Mouse (Mus musculus): ENCODE results near the gene Nckap5.

Gene Nckap5

GRCm38 (mm10) chr1:126700978-126701320 lies 129.7 kb downstream of the Nckap5 start:
- DNase-seq (ENCODE audit: low spot score in 2 of 2), result no peak

GRCm38 (mm10) chr1:126700063-126700977 lies 130.3 kb downstream of the Nckap5 start:
- DNase-seq (ENCODE audit: low spot score in 2 of 2), result no peak

GRCm38 (mm10) chr1:126693585-126693984 lies 137.0 kb downstream of the Nckap5 start:
- DNase-seq (ENCODE audit: low spot score in 2 of 2), result no peak

GRCm38 (mm10) chr1:126688593-126688992 lies 142.0 kb downstream of the Nckap5 start:
- no peak for DNase-seq (ENCODE audit: low spot score in 2 of 2)

GRCm38 (mm10) chr1:126686678-126687077 lies 143.9 kb downstream of the Nckap5 start:
- DNase-seq (ENCODE audit: low spot score in 2 of 2), result no peak

GRCm38 (mm10) chr1:126683621-126684445 lies 146.8 kb downstream of the Nckap5 start:
- peak; percentile 39 to 50 for DNase-seq (ENCODE audit: low spot score in 2 of 2)

GRCm38 (mm10) chr1:126681773-126682172 lies 148.8 kb downstream of the Nckap5 start:
- DNase-seq (ENCODE audit: low spot score in 2 of 2), result no peak

GRCm38 (mm10) chr1:126679348-126679747 lies 151.3 kb downstream of the Nckap5 start:
- no peak for DNase-seq (ENCODE audit: low spot score in 2 of 2)

- DNase-seq (ENCODE audit: low spot score in 2 of 2), result no peak
Measured at GRCm38 (mm10) chr1:126677280-126677679, 153.3 kb downstream of the Nckap5 start.

- DNase-seq (ENCODE audit: low spot score in 2 of 2), result no peak
Measured at GRCm38 (mm10) chr1:126676769-126677168, 153.8 kb downstream of the Nckap5 start.

- DNase-seq (ENCODE audit: low spot score in 2 of 2), result no peak
Measured at GRCm38 (mm10) chr1:126675142-126675541, 155.5 kb downstream of the Nckap5 start.

GRCm38 (mm10) chr1:126673238-126673637 lies 157.4 kb downstream of the Nckap5 start:
- no peak for DNase-seq (ENCODE audit: low spot score in 2 of 2)

- no peak for DNase-seq (ENCODE audit: low spot score in 2 of 2)
Measured at GRCm38 (mm10) chr1:126670507-126670906, 160.1 kb downstream of the Nckap5 start.

- no peak for DNase-seq (ENCODE audit: low spot score in 2 of 2)
Measured at GRCm38 (mm10) chr1:126660098-126660999, 170.2 kb downstream of the Nckap5 start.

- DNase-seq (ENCODE audit: low spot score in 2 of 2), result no peak
Measured at GRCm38 (mm10) chr1:126658731-126659130, 171.9 kb downstream of the Nckap5 start.

- DNase-seq (ENCODE audit: low spot score in 2 of 2), result peak; percentile 6 to 20
Measured at GRCm38 (mm10) chr1:126656246-126656645, 174.4 kb downstream of the Nckap5 start.

GRCm38 (mm10) chr1:126652085-126652484 lies 178.5 kb downstream of the Nckap5 start:
- no peak for DNase-seq (ENCODE audit: low spot score in 2 of 2)

- no peak for DNase-seq (ENCODE audit: low spot score in 2 of 2)
Measured at GRCm38 (mm10) chr1:126650806-126651205, 179.8 kb downstream of the Nckap5 start.

GRCm38 (mm10) chr1:126642751-126643150 lies 187.8 kb downstream of the Nckap5 start:
- no peak for DNase-seq (ENCODE audit: low spot score in 2 of 2)

GRCm38 (mm10) chr1:126639463-126639862 lies 191.1 kb downstream of the Nckap5 start:
- DNase-seq (ENCODE audit: low spot score in 2 of 2), result no peak

- DNase-seq (ENCODE audit: low spot score in 2 of 2), result no peak
Measured at GRCm38 (mm10) chr1:126637515-126637914, 193.1 kb downstream of the Nckap5 start.

GRCm38 (mm10) chr1:126626206-126626605 lies 204.4 kb downstream of the Nckap5 start:
- no peak for DNase-seq (ENCODE audit: low spot score in 2 of 2)

Measured in frontal cortex, postnatal 25 days (tissue).